Mouse (Mus musculus): ENCODE results near the gene Akap2. TPM values are rescaled to one million over a fixed set of nuclear protein-coding genes. Genes with fewer than 3 reads are reported as not detected.
A peak's percentile ranks its signal among the peaks of the same experiment; 100 is the strongest.

Akap2 gene
- polyA plus RNA-seq, 1 experiment from 2014 or later = 48.5 TPM

DNA sequence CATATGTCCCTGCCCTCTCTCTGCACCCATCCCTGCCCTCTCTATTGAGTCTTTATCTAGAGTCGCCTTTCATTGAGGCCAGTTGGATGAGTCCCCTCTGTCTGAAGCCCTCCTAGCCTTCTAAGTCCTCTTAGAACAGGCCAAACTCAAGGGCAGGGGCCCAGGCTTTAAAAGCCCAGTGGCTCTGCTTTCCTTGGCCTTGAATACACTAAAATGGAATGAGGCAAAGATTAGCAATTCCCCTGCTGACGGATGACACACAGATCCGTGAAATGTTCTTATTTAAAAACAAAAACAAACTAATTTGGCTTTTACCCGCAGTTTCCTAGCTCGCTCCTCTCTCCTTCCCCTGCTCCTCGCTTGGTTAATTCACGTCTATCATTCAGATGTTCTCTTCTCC lies 45.0 kb downstream of the Akap2 start:
- Histone ChIP-seq H3K4me3 (no peak overlapping the region), H3K27ac (peak overlapping the region; percentile 87), H3K9ac (no peak overlapping the region), H3K27me3 (no peaks in the 10 kb centered on the region), H3K36me3 (no peaks in the 10 kb centered on the region), H3K4me1 (replicated peaks) (peaks cover 52% of the 10 kb centered on the region), H3K4me2 (no peak overlapping the region), H3K9me3 (replicated peaks) (no peaks in the 10 kb centered on the region)
- no peak for ATAC-seq (replicated peaks; ENCODE audit: insufficient number of reproducible peaks, insufficient read depth, low FRiP score, low read depth)
- 42% methylated on average over 7 of the region's 7 CpGs for WGBS

DNA sequence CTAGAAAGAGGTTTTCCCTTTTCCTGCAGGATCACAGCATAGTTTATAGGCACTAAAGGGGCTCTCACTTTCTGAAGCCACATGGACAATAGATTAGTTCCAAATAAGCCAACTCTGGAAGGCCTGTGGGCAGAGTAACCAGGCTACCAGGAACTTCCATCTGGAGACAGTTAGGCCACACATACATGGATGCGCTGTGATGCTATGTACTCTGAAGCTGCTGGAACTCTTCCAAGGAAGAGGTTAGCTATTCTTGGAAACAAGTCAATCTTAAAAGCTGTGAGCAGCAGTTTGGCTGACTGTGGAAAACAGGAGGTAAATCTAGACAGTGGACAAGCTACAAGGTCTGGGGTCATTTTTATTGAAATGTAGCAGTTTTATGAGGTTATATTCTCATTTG lies 46.9 kb downstream of the Akap2 start:
- Histone ChIP-seq H3K4me2 (peak overlapping the region; percentile 14; the same call in 1 of the 2 replicates), H3K27ac (peak overlapping the region; percentile 87), H3K9ac (no peak overlapping the region), H3K27me3 (no peaks in the 10 kb centered on the region), H3K4me3 (no peak overlapping the region), H3K9me3 (replicated peaks) (no peaks in the 10 kb centered on the region), H3K4me1 (replicated peaks) (peaks cover 49% of the 10 kb centered on the region), H3K36me3 (no peaks in the 10 kb centered on the region)
- ATAC-seq (replicated peaks; ENCODE audit: insufficient number of reproducible peaks, insufficient read depth, low FRiP score, low read depth) = peak; percentile 54; the same call in 1 of the 2 replicates
- WGBS = 10% methylated on average over 1 of the region's 1 CpGs

DNA sequence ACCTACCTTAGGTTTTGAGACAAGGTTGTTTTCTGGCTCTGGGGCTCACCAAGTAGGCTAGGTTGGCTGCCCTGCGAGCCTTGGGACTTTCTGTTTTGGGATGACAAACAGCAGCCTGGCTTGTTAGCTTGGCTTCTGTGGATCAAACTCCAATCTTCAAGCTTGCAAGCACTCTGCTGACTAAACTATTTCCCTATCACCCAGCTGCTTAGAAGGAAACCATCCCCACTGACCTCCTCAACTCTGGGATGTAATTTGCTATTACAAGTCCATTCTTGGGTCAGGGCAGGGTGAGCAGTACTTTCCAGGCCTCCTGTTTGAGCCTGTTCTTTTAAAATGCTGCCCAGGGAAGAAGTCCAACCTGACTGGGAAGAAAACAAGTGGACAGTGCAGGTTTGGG lies 47.5 kb downstream of the Akap2 start:
- H3K4me2 ChIP-seq = peak overlapping the region; percentile 14; the same call in 1 of the 2 replicates
- peak overlapping the region; percentile 87 for H3K27ac ChIP-seq
- peaks cover 49% of the 10 kb centered on the region for H3K4me1 ChIP-seq (replicated peaks)

DNA sequence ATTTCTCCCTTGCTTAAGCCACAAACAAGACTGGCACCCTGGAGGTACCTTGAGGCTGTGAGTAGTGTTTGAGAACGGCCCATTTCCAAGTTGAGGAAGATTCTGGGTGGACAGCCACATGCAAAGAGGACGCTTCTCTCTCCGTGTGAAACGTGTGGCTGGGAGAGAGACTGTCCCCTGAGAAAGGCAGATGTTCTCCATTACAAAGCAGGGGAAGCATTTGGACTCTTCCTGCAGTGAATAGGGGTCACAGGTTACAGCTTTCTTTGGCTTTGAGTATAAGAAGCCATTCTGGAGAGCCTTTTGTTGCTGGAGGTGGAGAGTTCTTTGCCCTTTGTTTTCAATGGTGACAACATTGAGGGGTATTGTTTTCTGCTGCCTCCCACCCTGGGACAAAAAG lies 48.3 kb downstream of the Akap2 start:
- no peak for ATAC-seq (replicated peaks; ENCODE audit: insufficient number of reproducible peaks, insufficient read depth, low FRiP score, low read depth)
- 48% methylated on average over 4 of the region's 4 CpGs for WGBS
- no peak overlapping the region for H3K4me2 ChIP-seq

More for the DNA sequence above, 47.5 kb downstream of the Akap2 start:
- Histone ChIP-seq H3K9me3 (replicated peaks) (no peaks in the 10 kb centered on the region), H3K9ac (no peak overlapping the region), H3K36me3 (no peaks in the 10 kb centered on the region), H3K4me3 (no peak overlapping the region), H3K27me3 (no peaks in the 10 kb centered on the region)
- 28% methylated on average over 1 of the region's 1 CpGs for WGBS
- no peak for ATAC-seq (replicated peaks; ENCODE audit: insufficient number of reproducible peaks, insufficient read depth, low FRiP score, low read depth)

DNA sequence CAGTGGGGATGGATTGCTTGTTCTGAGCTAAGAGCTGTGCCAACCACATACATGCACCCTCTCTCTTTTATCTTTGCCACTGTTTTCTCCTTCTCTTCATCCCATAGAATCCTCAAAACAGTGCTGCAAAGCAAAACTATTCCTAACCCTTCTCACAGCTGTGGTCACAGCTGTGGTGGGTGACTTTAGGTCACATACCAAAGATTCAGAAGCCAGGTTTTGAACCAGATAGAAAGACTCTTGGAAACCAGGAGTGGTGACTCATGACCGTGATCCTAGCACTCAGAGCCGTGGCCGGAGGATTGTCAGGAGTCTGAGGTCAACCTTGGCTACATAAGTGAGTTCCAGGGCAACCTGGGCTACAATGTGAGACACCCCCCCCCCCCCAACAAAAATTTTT lies 51.5 kb downstream of the Akap2 start:
- peaks cover 45% of the 10 kb centered on the region for H3K4me1 ChIP-seq (replicated peaks)
- H3K27ac ChIP-seq = no peak overlapping the region
- no peaks in the 10 kb centered on the region for H3K36me3 ChIP-seq
- H3K27me3 ChIP-seq = no peaks in the 10 kb centered on the region
- no peak overlapping the region for H3K4me3 ChIP-seq
- H3K4me2 ChIP-seq = no peak overlapping the region
- no peak overlapping the region for H3K9ac ChIP-seq
- no peaks in the 10 kb centered on the region for H3K9me3 ChIP-seq (replicated peaks)
- 56% methylated on average over 3 of the region's 3 CpGs for WGBS
- no peak for ATAC-seq (replicated peaks; ENCODE audit: insufficient number of reproducible peaks, insufficient read depth, low FRiP score, low read depth)

More for the DNA sequence above, 48.3 kb downstream of the Akap2 start:
- H3K9me3 ChIP-seq (replicated peaks) = no peaks in the 10 kb centered on the region
- no peak overlapping the region for H3K4me3 ChIP-seq
- H3K36me3 ChIP-seq = no peaks in the 10 kb centered on the region
- H3K27me3 ChIP-seq = no peaks in the 10 kb centered on the region
- no peak overlapping the region for H3K9ac ChIP-seq
- H3K27ac ChIP-seq = peak overlapping the region; percentile 87
- peaks cover 48% of the 10 kb centered on the region for H3K4me1 ChIP-seq (replicated peaks)

DNA sequence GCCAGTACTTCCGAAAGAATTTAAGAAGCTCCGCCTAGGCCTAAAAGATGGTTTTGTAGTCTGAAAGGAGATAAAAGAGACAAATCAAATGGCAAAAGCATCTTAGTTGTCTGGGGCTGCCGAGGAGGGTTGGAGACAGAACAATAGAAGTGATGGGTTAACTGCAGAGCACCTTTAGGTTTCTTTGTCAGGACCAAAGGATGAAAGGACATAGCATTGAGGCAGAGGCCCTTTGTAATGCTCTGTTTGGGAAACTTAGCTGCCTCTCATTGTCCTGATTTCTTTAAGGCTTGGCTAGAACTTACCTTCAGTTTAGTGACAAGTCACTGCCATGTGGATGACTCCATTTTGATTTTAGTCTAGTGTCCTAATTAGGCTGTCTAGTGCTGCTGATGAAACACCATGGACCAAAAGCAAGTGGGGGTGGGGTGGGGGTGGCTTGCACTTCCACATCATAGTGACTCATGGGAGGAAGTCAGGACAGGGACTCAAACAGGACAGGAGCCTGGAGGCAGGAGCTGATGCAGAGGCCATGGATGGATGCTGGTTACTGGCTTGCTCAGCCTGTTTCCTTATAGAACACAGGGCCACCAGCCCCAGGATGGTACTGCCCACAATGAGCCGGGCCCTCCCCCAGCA lies 52.8 kb downstream of the Akap2 start:
- Histone ChIP-seq H3K27ac (no peak overlapping the region), H3K4me3 (no peak overlapping the region), H3K4me1 (replicated peaks) (peaks cover 36% of the 10 kb centered on the region), H3K36me3 (no peaks in the 10 kb centered on the region), H3K4me2 (no peak overlapping the region), H3K27me3 (no peaks in the 10 kb centered on the region), H3K9me3 (replicated peaks) (no peaks in the 10 kb centered on the region), H3K9ac (no peak overlapping the region)
- ATAC-seq (replicated peaks; ENCODE audit: insufficient number of reproducible peaks, insufficient read depth, low FRiP score, low read depth) = no peak
- 74% methylated on average over 4 of the region's 4 CpGs for WGBS

DNA sequence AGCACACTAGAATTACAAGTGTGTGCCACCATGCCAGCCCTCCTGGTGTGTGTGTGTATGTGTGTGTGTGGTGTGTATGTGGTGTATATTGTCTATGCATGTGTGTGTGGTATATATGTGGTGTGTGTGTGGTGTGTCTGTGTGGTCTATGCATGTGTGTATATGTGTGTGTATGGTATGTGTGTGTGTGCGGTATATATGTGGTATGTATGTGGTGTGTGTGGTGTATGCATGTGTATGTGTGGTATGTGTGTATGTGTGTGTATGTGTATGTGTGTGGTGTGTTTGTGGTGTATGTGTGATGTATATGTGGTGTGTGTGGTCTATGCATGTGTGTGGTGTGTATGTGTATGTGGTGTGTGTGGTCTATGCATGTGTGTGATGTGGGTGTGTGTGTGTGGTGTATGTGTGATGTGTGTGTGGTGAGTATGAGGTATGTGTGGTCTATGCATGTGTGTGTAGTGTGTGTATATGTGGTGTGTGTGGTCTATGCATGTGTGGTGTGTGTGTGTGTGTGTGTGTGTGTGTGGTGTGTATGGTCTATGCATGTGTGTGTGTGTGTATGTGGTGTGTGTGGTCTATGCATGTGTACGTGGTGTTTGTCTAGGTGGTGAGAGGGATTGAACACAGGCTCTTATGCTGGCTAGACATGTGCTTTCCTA lies 54.2 kb downstream of the Akap2 start:
- Histone ChIP-seq H3K4me2 (no peak overlapping the region), H3K4me1 (replicated peaks) (peaks cover 32% of the 10 kb centered on the region), H3K4me3 (no peak overlapping the region), H3K9ac (no peak overlapping the region), H3K27me3 (no peaks in the 10 kb centered on the region), H3K36me3 (no peaks in the 10 kb centered on the region), H3K27ac (peak overlapping the region; percentile 67; the same call in 1 of the 2 replicates), H3K9me3 (replicated peaks) (no peaks in the 10 kb centered on the region)
- no peak for ATAC-seq (replicated peaks; ENCODE audit: insufficient number of reproducible peaks, insufficient read depth, low FRiP score, low read depth)
- 70% methylated on average over 2 of the region's 2 CpGs for WGBS

DNA sequence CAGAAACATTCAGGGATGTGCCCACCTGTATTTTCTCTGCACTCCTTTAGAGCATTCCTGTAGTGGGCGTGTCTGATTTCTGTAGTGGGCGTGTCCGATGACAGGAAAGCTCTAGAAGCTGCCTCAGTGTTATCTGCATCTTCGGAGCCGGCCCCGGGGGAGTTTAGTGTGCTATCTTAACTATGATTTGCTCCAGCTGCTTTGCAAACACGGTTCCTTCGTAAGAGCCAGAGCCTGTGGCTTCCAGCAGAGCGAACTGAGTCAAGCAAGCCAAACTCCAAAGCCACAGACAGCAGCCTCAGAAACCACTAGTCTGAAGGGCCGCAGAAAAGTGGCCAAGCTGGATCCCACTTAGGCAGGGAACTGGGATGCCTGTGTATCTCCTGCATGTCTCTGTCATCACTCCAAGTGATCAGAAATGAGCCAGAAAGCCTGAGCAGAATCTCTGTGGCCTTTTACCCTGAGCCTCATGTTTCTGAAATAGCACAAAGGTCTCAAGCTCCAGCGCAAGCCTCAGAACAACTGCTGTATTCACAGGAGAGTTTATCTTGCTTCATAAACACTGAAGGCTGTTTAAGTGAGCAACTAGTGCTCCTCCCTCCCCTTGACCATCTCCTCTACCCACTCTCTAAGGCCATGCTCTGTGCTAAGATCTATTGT lies 55.5 kb downstream of the Akap2 start:
- no peaks in the 10 kb centered on the region for H3K9me3 ChIP-seq (replicated peaks)
- no peaks in the 10 kb centered on the region for H3K36me3 ChIP-seq
- H3K27ac ChIP-seq = peak overlapping the region; percentile 67
- no peak overlapping the region for H3K9ac ChIP-seq
- 14% methylated on average over 11 of the region's 11 CpGs for WGBS
- peaks cover 32% of the 10 kb centered on the region for H3K4me1 ChIP-seq (replicated peaks)
- no peak overlapping the region for H3K4me2 ChIP-seq
- no peaks in the 10 kb centered on the region for H3K27me3 ChIP-seq
- 0 out of 2 replicates have a peak, but pooled peaks have one; percentile 48 for ATAC-seq (replicated peaks; ENCODE audit: insufficient number of reproducible peaks, insufficient read depth, low FRiP score, low read depth)
- no peak overlapping the region for H3K4me3 ChIP-seq

DNA sequence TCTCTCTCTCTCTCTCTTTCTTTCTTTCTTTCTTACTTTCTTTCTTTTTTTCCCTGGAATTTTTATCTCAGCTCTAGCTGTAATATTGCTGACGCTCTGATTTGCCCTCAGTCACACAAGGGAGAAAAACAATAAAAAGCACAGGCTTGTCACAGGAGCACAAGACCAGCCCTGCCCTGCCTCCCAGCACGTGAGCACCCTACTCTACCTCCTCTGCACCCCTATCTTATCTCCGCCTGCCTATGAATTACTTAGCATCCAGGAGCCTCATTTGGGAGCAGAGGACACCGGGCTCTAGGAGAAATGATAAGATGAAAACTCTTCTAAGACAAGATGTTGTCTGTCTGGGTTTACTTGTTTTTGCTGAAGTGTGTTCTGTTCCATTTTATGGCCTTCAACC lies 57.1 kb downstream of the Akap2 start:
- H3K9ac ChIP-seq = no peak overlapping the region
- no peak overlapping the region for H3K27ac ChIP-seq
- H3K27me3 ChIP-seq = no peaks in the 10 kb centered on the region
- H3K4me2 ChIP-seq = no peak overlapping the region
- peaks cover 28% of the 10 kb centered on the region for H3K4me1 ChIP-seq (replicated peaks)
- H3K4me3 ChIP-seq = no peak overlapping the region
- WGBS = 37% methylated on average over 3 of the region's 4 CpGs
- no peaks in the 10 kb centered on the region for H3K36me3 ChIP-seq
- H3K9me3 ChIP-seq (replicated peaks) = no peaks in the 10 kb centered on the region
- ATAC-seq (replicated peaks; ENCODE audit: insufficient number of reproducible peaks, insufficient read depth, low FRiP score, low read depth) = no peak

DNA sequence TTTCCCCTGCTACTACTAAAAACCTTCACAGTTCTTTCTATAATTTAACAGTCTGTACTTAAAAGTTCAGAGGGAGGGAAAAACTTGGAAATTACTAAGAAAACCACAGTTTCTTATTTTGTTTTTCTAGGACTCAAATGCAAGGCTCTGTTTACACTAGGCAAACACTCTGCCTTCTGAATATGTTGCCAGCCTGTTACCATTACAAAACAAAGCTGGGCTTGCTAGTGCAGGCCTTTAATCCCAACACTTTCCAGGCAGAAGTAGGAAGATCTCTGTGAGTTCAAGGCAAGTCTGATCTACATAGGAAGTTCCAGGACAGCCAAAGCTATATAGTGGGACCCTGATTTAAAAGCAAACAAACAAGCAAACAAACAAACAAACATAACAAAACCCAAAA lies 58.1 kb downstream of the Akap2 start:
- no peak for ATAC-seq (replicated peaks; ENCODE audit: insufficient number of reproducible peaks, insufficient read depth, low FRiP score, low read depth)
- Histone ChIP-seq H3K9me3 (replicated peaks) (no peaks in the 10 kb centered on the region), H3K4me1 (replicated peaks) (peaks cover 29% of the 10 kb centered on the region), H3K36me3 (no peaks in the 10 kb centered on the region), H3K4me2 (no peak overlapping the region), H3K4me3 (no peak overlapping the region), H3K27ac (no peak overlapping the region), H3K9ac (no peak overlapping the region), H3K27me3 (no peaks in the 10 kb centered on the region)

DNA sequence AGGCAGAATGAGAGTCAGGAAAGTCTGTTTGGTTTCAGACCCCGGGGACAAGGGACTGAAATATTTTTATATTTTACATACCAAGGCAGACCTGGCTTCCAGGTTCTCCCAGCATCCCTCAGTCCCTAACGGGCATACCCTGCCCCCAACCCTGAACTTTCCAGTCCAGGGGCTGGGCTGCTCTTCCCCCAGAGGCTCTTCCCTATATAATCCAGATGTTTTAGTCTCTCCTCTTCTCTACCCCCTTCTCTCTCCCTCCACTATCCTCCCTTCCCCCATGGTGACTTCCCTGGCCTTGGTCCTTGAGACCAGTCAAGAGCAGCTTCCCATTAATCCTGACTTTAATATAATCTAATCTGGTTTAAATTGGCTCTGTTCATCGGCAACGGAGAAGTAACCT lies 62.9 kb downstream of the Akap2 start:
- Histone ChIP-seq H3K27me3 (no peaks in the 10 kb centered on the region), H3K4me1 (replicated peaks) (peaks cover 47% of the 10 kb centered on the region), H3K36me3 (no peaks in the 10 kb centered on the region), H3K4me2 (no peak overlapping the region), H3K27ac (peak overlapping the region; percentile 31), H3K4me3 (no peak overlapping the region), H3K9me3 (replicated peaks) (no peaks in the 10 kb centered on the region), H3K9ac (no peak overlapping the region)
- ATAC-seq (replicated peaks; ENCODE audit: insufficient number of reproducible peaks, insufficient read depth, low FRiP score, low read depth) = no peak
- WGBS = 25% methylated on average over 4 of the region's 4 CpGs
